Comparison of ENCODE assay signal across 31 mouse cellular contexts in genomic region chr19:47216766-47217165, GRCm38 (mm10). TPM values are rescaled to one million over a fixed set of nuclear protein-coding genes. Genes with fewer than 3 reads are reported as not detected.
DNase-seq lines count a peak whose midpoint lies in the region; ATAC-seq and TF ChIP-seq lines count a peak whose summit lies in the region.
"Had no signal": no experiment of that assay in that cellular context is flagged by ENCODE, and none has a peak within 500 bp of the region (broad histone marks: within the 10 kb centered on the region; RNA-seq: fewer than 3 reads in every experiment).

No protein-coding gene starts in this region.

- H3K4me3 ChIP-seq in myocyte, result no peak overlapping the region
- H3K4me3 ChIP-seq in neural tube, embryonic 15.5 days (replicated peaks), result no peak overlapping the region
- H3K4me3 ChIP-seq: liver, embryonic 13.5 days; midbrain, embryonic 12.5 days; neural tube, embryonic 12.5 days; stomach, embryonic 15.5 days had no signal

- no peak overlapping the region for H3K9ac ChIP-seq in neural tube, embryonic 15.5 days (replicated peaks)
- H3K9ac ChIP-seq: hindbrain, embryonic 14.5 days; liver, embryonic 13.5 days; midbrain, embryonic 12.5 days; neural tube, embryonic 12.5 days; stomach, embryonic 15.5 days had no signal

- H3K4me2 ChIP-seq in myocyte (ENCODE audit: low read depth), result peak overlapping the region; percentile 3
- no peak overlapping the region for H3K4me2 ChIP-seq in neural tube, embryonic 15.5 days
- H3K4me2 ChIP-seq: hindbrain, embryonic 14.5 days; liver, embryonic 13.5 days; midbrain, embryonic 12.5 days; neural tube, embryonic 12.5 days; stomach, embryonic 15.5 days had no signal

- no peak overlapping the region for H3ac ChIP-seq in myocyte (ENCODE audit: control insufficient read depth, insufficient read length)

- no peak for ATAC-seq in neural tube, embryonic 15.5 days (ENCODE audit: low FRiP score)
- ATAC-seq: activated CD4-positive, CD25-positive, alpha-beta regulatory T cell, adult 4 months; forebrain, embryonic 16.5 days had no signal

- 71% methylated on average over 5 of the region's 5 CpGs for WGBS in neural tube, embryonic 15.5 days

- H3K27ac ChIP-seq in neural tube, embryonic 15.5 days (replicated peaks), result no peak overlapping the region
- H3K27ac ChIP-seq: hindbrain, embryonic 14.5 days; kidney, postnatal 0 days; liver, embryonic 13.5 days; midbrain, embryonic 12.5 days; neural tube, embryonic 12.5 days; stomach, embryonic 15.5 days had no signal

- peaks cover 14% of the 10 kb centered on the region for H3K4me1 ChIP-seq in neural tube, embryonic 15.5 days

- H3K27me3 ChIP-seq in myocyte (ENCODE audit: control insufficient read depth, insufficient read depth, insufficient read length), result no peaks in the 10 kb centered on the region
- H3K27me3 ChIP-seq in neural tube, embryonic 15.5 days (replicated peaks), result no peaks in the 10 kb centered on the region
- H3K27me3 ChIP-seq: liver, embryonic 13.5 days; midbrain, embryonic 12.5 days; stomach, embryonic 15.5 days had no signal

- H3K79me2 ChIP-seq in myocyte (ENCODE audit: control insufficient read depth, insufficient read depth), result peaks cover 7% of the 10 kb centered on the region

- H3K36me3 ChIP-seq in myocyte (ENCODE audit: control insufficient read depth, insufficient read depth), result no peaks in the 10 kb centered on the region
- H3K36me3 ChIP-seq in neural tube, embryonic 15.5 days, result no peaks in the 10 kb centered on the region
- H3K36me3 ChIP-seq: liver, embryonic 13.5 days; midbrain, embryonic 12.5 days; neural tube, embryonic 12.5 days; stomach, embryonic 15.5 days had no signal

- no peak for TF ChIP-seq POLR2A in myocyte (IDR thresholded peaks at IDR 0.05; ENCODE audit: insufficient read length, low read depth)

- DNase-seq in gastrocnemius, adult 18-20 months (ENCODE audit: low spot score), result peak; percentile 43
- DNase-seq in gastrocnemius, adult 8-10 months (ENCODE audit: low spot score in 2 of 2), result no peak
- DNase-seq in ovary, adult 18-20 months (ENCODE audit: low spot score), result peak; percentile 20
- no peak for DNase-seq in ovary, postnatal 10 days (ENCODE audit: low spot score)
- peak; percentile 62 for DNase-seq in adrenal gland, postnatal 10 days
- DNase-seq in kidney, postnatal 36 days, result no peak
- DNase-seq: cerebellum, adult 18-20 months; cerebellum, postnatal 25 days; embryo, embryonic 11 days; heart, adult 18-20 months; heart, postnatal 36 days; kidney, adult 11 months; left cerebral cortex, postnatal 4 days; liver, embryonic 13.5 days; right cerebral cortex, postnatal 14 days had no signal

- no peaks in the 10 kb centered on the region for H3K9me3 ChIP-seq in neural tube, embryonic 15.5 days (replicated peaks)
- H3K9me3 ChIP-seq: liver, embryonic 13.5 days; midbrain, embryonic 12.5 days; neural tube, embryonic 12.5 days; stomach, embryonic 15.5 days had no signal

TF ChIP-seq in myocyte, 11 proteins besides CTCF, POLR2A, EP300 and RAD21:
- no peak for TF ChIP-seq SRF (IDR thresholded peaks at IDR 0.05; ENCODE audit: control insufficient read depth, insufficient read length, low read depth)
- TF ChIP-seq POLR2AphosphoS2 (IDR thresholded peaks at IDR 0.05; ENCODE audit: insufficient read length, low read depth), result no peak
- no peak for TF ChIP-seq E2F4 (IDR thresholded peaks at IDR 0.05; ENCODE audit: insufficient read depth)
- no peak for TF ChIP-seq MYOD1 (IDR thresholded peaks at IDR 0.05; ENCODE audit: control insufficient read depth in 1 of 3, insufficient read length in 2 of 3, low read depth in 2 of 3)
- no peak for TF ChIP-seq REST (IDR thresholded peaks at IDR 0.05; ENCODE audit: insufficient read depth, insufficient read length)
- TF ChIP-seq CEBPB (IDR thresholded peaks at IDR 0.05; ENCODE audit: insufficient read depth, poor library complexity, severe bottlenecking), result no peak
- no peak for TF ChIP-seq MYOG (IDR thresholded peaks at IDR 0.05; ENCODE audit: control insufficient read depth in 1 of 3, insufficient read depth in 1 of 3, insufficient read length in 2 of 3, low read depth in 2 of 3)
- no peak for TF ChIP-seq MAX (IDR thresholded peaks at IDR 0.05; ENCODE audit: low read depth)
- no peak for TF ChIP-seq TCF3 (IDR thresholded peaks at IDR 0.05; ENCODE audit: insufficient read length, low read depth)
- TF ChIP-seq TCF12 (IDR thresholded peaks at IDR 0.05; ENCODE audit: insufficient read depth, poor library complexity, severe bottlenecking), result no peak
TF ChIP-seq in myocyte: peak in this region for 0.

RNA-seq across cellular contexts. Expression of gene Neurl1a, which starts 38.1 kb away (rescaled TPM):
- 100 to 1,000 TPM; 131 to 137 TPM for total RNA-seq in gastrocnemius, adult 18-20 months (2021)
- total RNA-seq in gastrocnemius, adult 8-10 months (2022), result 100 to 1,000 TPM; 127 to 155 (median 146) TPM
- 10 to 100 TPM; 13.6 to 19.4 TPM for total RNA-seq in adrenal gland, postnatal 10 days (2021)
- 120 TPM for polyA plus RNA-seq in myocyte (2012; fragmentation: generic; extraction: Trizol)
- 13.7 and 15.4 TPM in 2 replicates for polyA plus RNA-seq in neural tube, embryonic 15.5 days (2015; fragmentation: Nextera tagmentation; extraction: Ambion mirVana)
- total RNA-seq: monocyte, adult 5-6 weeks had no signal

RNA-seq across cellular contexts. Expression of gene Calhm3, which starts 59.2 kb away (rescaled TPM):
- not detected for total RNA-seq in gastrocnemius, adult 18-20 months (2021)
- total RNA-seq in gastrocnemius, adult 8-10 months (2022), result not detected
- not detected for total RNA-seq in adrenal gland, postnatal 10 days (2021)
- polyA plus RNA-seq in myocyte (2012; fragmentation: generic; extraction: Trizol), result not detected
- polyA plus RNA-seq in neural tube, embryonic 15.5 days (2015; fragmentation: Nextera tagmentation; extraction: Ambion mirVana), result 0.18 TPM in 1 of 2 replicates, not detected in the other
- total RNA-seq: heart, adult 18-20 months; heart, postnatal 36 days; layer of hippocampus, adult 8-10 months; left cerebral cortex, postnatal 4 days; monocyte, adult 5-6 weeks had no signal
- polyA plus RNA-seq: activated CD4-positive, CD25-positive, alpha-beta regulatory T cell, adult 4 months; C2C12; embryonic facial prominence, embryonic 14.5 days; forebrain, embryonic 16.5 days; heart, embryonic 14.5 days; hindbrain, embryonic 14.5 days; kidney, postnatal 0 days; liver, embryonic 13.5 days; lung, embryonic 16.5 days; midbrain, embryonic 12.5 days; neural tube, embryonic 12.5 days; spleen, adult 2 months; stomach, embryonic 15.5 days had no signal

Comparison
In these comparisons a context has a peak if more than half of its experiments do, and no peak if none do; other contexts are left out.
1. DNase-seq: peak in gastrocnemius, adult 18-20 months (single experiment), ovary, adult 18-20 months (single experiment) and adrenal gland, postnatal 10 days (single experiment); none in gastrocnemius, adult 8-10 months (0 of 2), ovary, postnatal 10 days (single experiment) and kidney, postnatal 36 days (0 of 2).
2. RNA of gene Neurl1a, which starts 38.1 kb away (total RNA-seq): 127 to 155 TPM in gastrocnemius, adult 8-10 months and 131 to 137 TPM in gastrocnemius, adult 18-20 months; 13.6 to 19.4 TPM in adrenal gland, postnatal 10 days; every median in the first group is over 4 times any median in the second.